ENCODE assay signal across 8 mouse cellular contexts in genomic region chr1:62796038-62796647, GRCm38 (mm10).
A peak's percentile ranks its signal among the peaks of the same experiment; 100 is the strongest.
DNase-seq lines count a peak whose midpoint lies in the region; ATAC-seq lines count a peak whose summit lies in the region.

No protein-coding gene starts in this region.

- 56% methylated on average over 9 of the region's 9 CpGs for WGBS in intestine, embryonic 16.5 days
- WGBS in midbrain, embryonic 13.5 days = 34% methylated on average over 9 of the region's 9 CpGs

- 0 out of 2 replicates have a peak, but pooled peaks cover 3% of the 10 kb centered on the region for H3K36me3 ChIP-seq in intestine, embryonic 16.5 days (ENCODE audit: control insufficient read depth, insufficient read depth, low read length)
- no peaks in the 10 kb centered on the region for H3K36me3 ChIP-seq in midbrain, embryonic 13.5 days

- H3K4me3 ChIP-seq in intestine, embryonic 16.5 days (ENCODE audit: low read length) = no peak overlapping the region
- peak overlapping the region; percentile 28 for H3K4me3 ChIP-seq in midbrain, embryonic 13.5 days (replicated peaks)

- peaks cover 10% of the 10 kb centered on the region for H3K4me1 ChIP-seq in intestine, embryonic 16.5 days (ENCODE audit: control insufficient read depth, insufficient read depth, low read length)
- H3K4me1 ChIP-seq in midbrain, embryonic 13.5 days (replicated peaks) = peaks cover 25% of the 10 kb centered on the region

- H3K27ac ChIP-seq in intestine, embryonic 16.5 days (ENCODE audit: low read length) = no peak overlapping the region
- no peak overlapping the region for H3K27ac ChIP-seq in midbrain, embryonic 13.5 days

- 0 out of 2 replicates have a peak overlapping the region, but pooled peaks have one; percentile 33 for H3K4me2 ChIP-seq in intestine, embryonic 16.5 days (ENCODE audit: low read depth, low read length)
- peak overlapping the region; percentile 54 for H3K4me2 ChIP-seq in midbrain, embryonic 13.5 days (replicated peaks)

- ATAC-seq in intestine, embryonic 16.5 days = peak; percentile 65
- ATAC-seq in midbrain, embryonic 13.5 days = peak; percentile 65

- H3K9me3 ChIP-seq in intestine, embryonic 16.5 days (ENCODE audit: control insufficient read depth, low read length) = no peaks in the 10 kb centered on the region
- H3K9me3 ChIP-seq in midbrain, embryonic 13.5 days = no peaks in the 10 kb centered on the region

- no peak overlapping the region; the same call in 1 of the 2 replicates for H3K9ac ChIP-seq in intestine, embryonic 16.5 days (ENCODE audit: low read depth, low read length)
- H3K9ac ChIP-seq in midbrain, embryonic 13.5 days (replicated peaks) = no peak overlapping the region

- peak; percentile 2 for DNase-seq in cerebellum, adult 11-12 months
- no peak for DNase-seq in cerebellum, adult 11 months
- peak; percentile 48 for DNase-seq in ovary, postnatal 36 days (ENCODE audit: low spot score)
- no peak for DNase-seq in ovary, postnatal 10 days (ENCODE audit: low spot score)
- no peak for DNase-seq in thymus, postnatal 0 days (ENCODE audit: low spot score)
- no peak for DNase-seq in cerebellum, adult 9-11 months

- H3K27me3 ChIP-seq in intestine, embryonic 16.5 days (replicated peaks; ENCODE audit: control insufficient read depth, insufficient read depth, low read length) = no peaks in the 10 kb centered on the region
- peaks cover 24% of the 10 kb centered on the region for H3K27me3 ChIP-seq in midbrain, embryonic 13.5 days

Comparison
In these comparisons a context has a peak if more than half of its experiments do, and no peak if none do; other contexts are left out.
1. DNase-seq: peak in cerebellum, adult 11-12 months (single experiment) and ovary, postnatal 36 days (single experiment); none in cerebellum, adult 11 months (single experiment), ovary, postnatal 10 days (single experiment), thymus, postnatal 0 days (single experiment) and cerebellum, adult 9-11 months (single experiment).